Mouse (Mus musculus) neural tube, embryonic 14.5 days (tissue): ENCODE results near the gene Copb1. TPM values are rescaled to one million over a fixed set of nuclear protein-coding genes. Genes with fewer than 3 reads are reported as not detected.

ENCODE experiments used
- ATAC-seq: fragments of 200-750 bp; cut with Nextera tagmentation; 2 replicates; pipeline ENCODE4 v1.8.0; 2017; ENCODE audit warnings: low read depth, mild to moderate bottlenecking, moderate TSS enrichment, moderate library complexity
- H3K27ac ChIP-seq: fragments of 300-500 bp; sonication (generic); 2 replicates; pipeline ENCODE4 v1.5.1; 2014; ENCODE audit warnings: low read depth, mild to moderate bottlenecking, control low read depth, low read length, moderate library complexity, mixed read lengths
- H3K27me3 ChIP-seq: fragments of 300-500 bp; sonication (generic); 2 replicates; pipeline ENCODE4 v1.6.1; 2014; ENCODE audit warnings: low read length; ENCODE audit not compliant: control insufficient read depth, insufficient read depth
- H3K36me3 ChIP-seq: fragments of 300-500 bp; sonication (generic); 2 replicates; pipeline ENCODE4 v1.6.1; 2014; ENCODE audit warnings: low read length, mixed read lengths; ENCODE audit not compliant: control insufficient read depth, insufficient read depth
- H3K4me1 ChIP-seq: fragments of 300-500 bp; sonication (generic); 2 replicates; pipeline ENCODE4 v1.6.1; 2014; ENCODE audit warnings: low read length; ENCODE audit not compliant: control insufficient read depth, insufficient read depth
- H3K4me2 ChIP-seq: fragments of 300-500 bp; sonication (generic); 2 replicates; pipeline ENCODE4 v1.6.1; 2014; ENCODE audit warnings: mild to moderate bottlenecking, low read depth, low read length, control low read depth
- H3K4me3 ChIP-seq: fragments of 300-500 bp; sonication (generic); 2 replicates; pipeline ENCODE4 v1.5.1; 2014; ENCODE audit warnings: low read depth, low read length, control low read depth, mixed read lengths
- H3K9ac ChIP-seq: fragments of 300-500 bp; sonication (generic); replicated peaks from 2 replicates; pipeline ENCODE4 v1.6.1; 2014; ENCODE audit warnings: low read depth, mild to moderate bottlenecking, control low read depth, low read length, mixed read lengths
- H3K9me3 ChIP-seq: fragments of 300-500 bp; sonication (generic); 2 replicates; pipeline ENCODE4 v1.6.1; 2016; ENCODE audit warnings: low read length; ENCODE audit not compliant: control insufficient read depth
- WGBS: fragments of 180-500 bp; shearing (Covaris S2); extraction: QIAGEN DNeasy Blood & Tissue Kit; methylation state at CpG from one replicate; pipeline ENCODE4 v1.1.7; 2014; 5-methylcytosine and 5-hydroxymethylcytosine counted together
- polyA plus RNA-seq: library from polyadenylated mRNA; unstranded; fragments of >200 nt; fragmentation: Nextera tagmentation; extraction: Ambion mirVana; gene quantifications from 2 replicates; pipeline ENCODE4 v1.2.1, GENCODE M21; 2014

Copb1 gene
- polyA plus RNA-seq, 1 experiment from 2014 or later: 96.2 TPM

DNA sequence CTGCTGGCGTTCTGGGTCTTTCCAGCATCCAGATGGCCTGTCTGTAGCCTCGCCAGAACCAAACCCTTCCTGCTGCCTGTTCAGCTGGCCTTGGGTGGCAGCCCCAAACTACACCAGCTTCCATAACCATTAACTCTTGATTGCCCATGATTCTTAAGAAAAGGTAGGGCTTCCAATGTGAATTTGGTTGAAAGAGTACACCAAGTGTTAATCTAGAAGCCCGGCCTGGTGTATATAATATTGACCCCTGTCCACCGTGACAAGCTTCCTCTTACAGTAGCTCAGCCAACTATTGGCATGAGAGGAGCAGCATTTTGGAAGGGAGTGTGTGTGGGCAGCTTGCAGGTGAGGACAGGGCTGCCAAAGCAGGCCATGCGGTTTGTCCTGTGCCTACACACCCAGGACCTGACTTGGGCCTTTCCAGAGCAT is 35.6 kb upstream of the Copb1 start:
- H3K4me3 ChIP-seq: no peak overlapping the region
- ATAC-seq: no peak
- no peak overlapping the region for H3K4me2 ChIP-seq
- H3K27me3 ChIP-seq: no peaks in the 10 kb centered on the region
- H3K9ac ChIP-seq: no peak overlapping the region
- H3K4me1 ChIP-seq: no peaks in the 10 kb centered on the region
- WGBS: 76% methylated on average over 5 of the region's 5 CpGs
- no peaks in the 10 kb centered on the region for H3K36me3 ChIP-seq
- no peaks in the 10 kb centered on the region for H3K9me3 ChIP-seq
- no peak overlapping the region for H3K27ac ChIP-seq

GRCm38 (mm10) chr7:114284296-114284910 is 29.9 kb upstream of the Copb1 start:
- H3K27ac ChIP-seq: no peak overlapping the region
- 93% methylated on average over 14 of the region's 14 CpGs for WGBS

GRCm38 (mm10) chr7:114283006-114283405 is 28.5 kb upstream of the Copb1 start:
- no peaks in the 10 kb centered on the region for H3K4me1 ChIP-seq
- H3K36me3 ChIP-seq: no peaks in the 10 kb centered on the region
- no peak overlapping the region for H3K4me2 ChIP-seq
- H3K9ac ChIP-seq: no peak overlapping the region
- H3K27ac ChIP-seq: no peak overlapping the region
- H3K27me3 ChIP-seq: no peaks in the 10 kb centered on the region
- H3K9me3 ChIP-seq: no peaks in the 10 kb centered on the region
- no peak overlapping the region for H3K4me3 ChIP-seq
- ATAC-seq: no peak
- WGBS: 83% methylated on average over 9 of the region's 9 CpGs

More at GRCm38 (mm10) chr7:114284296-114284910, 29.9 kb upstream of the Copb1 start:
- ATAC-seq: no peak
- Histone ChIP-seq H3K4me1 (no peaks in the 10 kb centered on the region), H3K4me2 (no peak overlapping the region), H3K9me3 (no peaks in the 10 kb centered on the region), H3K4me3 (no peak overlapping the region), H3K36me3 (no peaks in the 10 kb centered on the region), H3K27me3 (no peaks in the 10 kb centered on the region), H3K9ac (no peak overlapping the region)

- Histone ChIP-seq H3K4me2 (no peak overlapping the region), H3K27me3 (no peaks in the 10 kb centered on the region), H3K27ac (no peak overlapping the region), H3K4me1 (no peaks in the 10 kb centered on the region), H3K9ac (no peak overlapping the region), H3K4me3 (no peak overlapping the region), H3K9me3 (no peaks in the 10 kb centered on the region), H3K36me3 (no peaks in the 10 kb centered on the region)
- WGBS: 60% methylated on average over 3 of the region's 3 CpGs
- ATAC-seq: no peak
Measured at GRCm38 (mm10) chr7:114281671-114282070, 27.2 kb upstream of the Copb1 start.

- WGBS: under 1% methylated on average over 39 of the region's 39 CpGs
- peak; percentile 94 for ATAC-seq
- H3K4me1 ChIP-seq: peaks cover 9% of the 10 kb centered on the region; the same call in 1 of the 2 replicates
- H3K36me3 ChIP-seq: peaks cover 7% of the 10 kb centered on the region
- H3K9me3 ChIP-seq: no peaks in the 10 kb centered on the region
- H3K9ac ChIP-seq: peak within 1 kb of the TSS; percentile 87
- no peaks in the 10 kb centered on the region; the same call in 1 of the 2 replicates for H3K27me3 ChIP-seq
- peak within 1 kb of the TSS; percentile 84 for H3K4me3 ChIP-seq
- H3K27ac ChIP-seq: peak within 1 kb of the TSS; percentile 69
- peak within 1 kb of the TSS; percentile 92 for H3K4me2 ChIP-seq
Measured at GRCm38 (mm10) chr7:114276005-114276752, 21.7 kb upstream of the Copb1 start, which contains the start of gene Psma1. Psma1 (minus strand) TSS chr7:114276118.

GRCm38 (mm10) chr7:114275372-114276004 is 21.0 kb upstream of the Copb1 start:
- Histone ChIP-seq H3K4me2 (peak overlapping the region; percentile 92), H3K27me3 (no peaks in the 10 kb centered on the region; the same call in 1 of the 2 replicates), H3K9me3 (no peaks in the 10 kb centered on the region), H3K36me3 (peaks cover 7% of the 10 kb centered on the region), H3K4me1 (peaks cover 9% of the 10 kb centered on the region; the same call in 1 of the 2 replicates), H3K4me3 (peak overlapping the region; percentile 84), H3K27ac (peak overlapping the region; percentile 69), H3K9ac (peak overlapping the region; percentile 87)
- 2% methylated on average over 21 of the region's 24 CpGs for WGBS
- ATAC-seq: peak; percentile 49; the same call in 1 of the 2 replicates

DNA sequence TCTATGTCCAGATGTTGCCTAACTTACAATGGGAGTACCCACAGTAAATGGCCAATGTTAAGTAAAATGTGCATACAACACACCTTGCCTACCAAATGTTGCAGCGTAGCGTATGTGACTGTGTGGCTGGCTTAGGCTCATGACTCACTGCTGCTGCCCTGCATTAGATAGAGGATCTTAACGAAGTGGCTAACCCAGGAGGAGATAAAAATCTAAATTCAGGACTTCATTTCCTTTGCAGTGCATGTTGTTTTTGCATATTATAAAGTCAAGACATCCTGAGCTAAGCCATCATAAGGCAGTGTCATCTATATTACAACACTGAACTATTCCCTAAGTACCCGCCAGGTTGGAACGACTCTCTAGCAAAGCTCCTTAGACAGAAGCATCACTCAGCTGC is 13.9 kb upstream of the Copb1 start:
- ATAC-seq: no peak
- H3K4me3 ChIP-seq: no peak overlapping the region
- H3K27ac ChIP-seq: no peak overlapping the region
- no peaks in the 10 kb centered on the region for H3K4me1 ChIP-seq
- no peaks in the 10 kb centered on the region for H3K27me3 ChIP-seq
- 94% methylated on average over 5 of the region's 5 CpGs for WGBS
- no peaks in the 10 kb centered on the region for H3K9me3 ChIP-seq
- H3K36me3 ChIP-seq: peaks cover 52% of the 10 kb centered on the region
- H3K4me2 ChIP-seq: no peak overlapping the region
- no peak overlapping the region for H3K9ac ChIP-seq

DNA sequence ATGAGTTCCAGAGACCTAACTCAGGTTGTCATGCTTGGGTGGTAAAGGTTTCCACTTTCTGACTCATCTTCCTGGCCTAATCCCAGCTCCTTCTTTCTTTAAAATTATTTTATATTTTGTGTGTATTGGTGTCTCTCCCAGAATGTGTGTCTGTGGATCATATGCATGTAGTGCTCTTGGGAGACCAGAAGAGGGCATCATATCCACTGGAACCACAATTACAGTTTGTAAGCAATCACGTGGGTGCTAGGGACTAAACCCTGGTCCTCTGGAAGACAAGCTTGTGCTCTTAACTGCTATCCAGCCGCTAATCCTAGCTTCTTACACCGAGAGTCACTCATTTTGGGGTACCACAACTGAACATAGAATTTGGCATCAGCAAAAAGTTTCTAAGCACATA is 2.8 kb downstream of the Copb1 start:
- H3K4me2 ChIP-seq: no peak overlapping the region
- H3K27me3 ChIP-seq: no peaks in the 10 kb centered on the region
- 87% methylated on average over 3 of the region's 3 CpGs for WGBS
- H3K9ac ChIP-seq: no peak overlapping the region
- no peak overlapping the region for H3K4me3 ChIP-seq
- no peaks in the 10 kb centered on the region for H3K9me3 ChIP-seq
- ATAC-seq: no peak
- peaks cover 32% of the 10 kb centered on the region for H3K36me3 ChIP-seq
- H3K4me1 ChIP-seq: no peaks in the 10 kb centered on the region
- no peak overlapping the region for H3K27ac ChIP-seq

DNA sequence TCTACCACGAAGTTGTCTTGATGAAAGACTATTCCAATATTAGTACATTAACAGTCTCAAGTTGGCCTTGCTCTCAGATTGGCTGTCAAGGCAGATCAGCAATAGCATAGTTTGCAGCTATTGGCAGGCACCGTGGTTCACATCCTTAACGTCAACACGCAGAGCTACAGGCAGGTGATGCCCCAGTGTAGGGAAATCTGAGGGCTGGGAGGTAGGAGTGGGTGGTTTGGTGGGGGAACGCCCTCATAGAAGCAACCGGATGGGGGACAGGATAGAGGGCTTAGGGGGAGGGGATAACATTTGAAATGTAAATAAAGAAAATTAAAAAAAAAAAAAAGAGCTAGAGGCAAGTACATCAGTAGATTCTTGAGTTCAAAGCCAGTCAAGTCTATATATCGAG is 20.5 kb downstream of the Copb1 start:
- Histone ChIP-seq H3K4me1 (no peaks in the 10 kb centered on the region), H3K4me3 (no peak overlapping the region), H3K27ac (no peak overlapping the region), H3K9me3 (no peaks in the 10 kb centered on the region), H3K4me2 (no peak overlapping the region), H3K9ac (no peak overlapping the region), H3K27me3 (no peaks in the 10 kb centered on the region), H3K36me3 (peaks cover 59% of the 10 kb centered on the region)
- ATAC-seq: no peak
- 92% methylated on average over 7 of the region's 7 CpGs for WGBS
